Mouse (Mus musculus): ENCODE data around the gene Slc43a1.
"Not testable (repeated sequence)": the region's sequence is repeated elsewhere in the genome, so short reads cannot be mapped to it uniquely, and the experiment has no call there.

Gene Slc43a1

DNA sequence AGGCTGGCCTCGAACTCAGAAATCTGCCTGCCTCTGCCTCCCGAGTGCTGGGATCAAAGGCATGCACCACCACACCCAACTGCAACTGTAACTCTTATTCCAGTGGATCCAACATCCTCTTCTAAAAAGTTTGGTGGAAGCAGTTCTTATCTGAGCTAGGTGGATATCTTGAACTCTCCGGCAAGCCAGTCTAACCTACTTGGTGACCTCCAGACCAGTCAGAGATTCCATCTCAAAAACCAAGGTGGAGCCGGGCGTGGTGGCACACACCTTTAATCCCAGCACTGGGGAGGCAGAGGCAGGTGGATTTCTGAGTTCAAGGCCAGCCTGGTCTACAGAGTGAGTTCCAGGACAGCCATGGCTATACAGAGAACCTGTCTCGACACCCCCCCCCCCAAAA is 58.0 kb downstream of the Slc43a1 start:
- DNase-seq (ENCODE audit: low read depth) = not testable (repeated sequence)

DNA sequence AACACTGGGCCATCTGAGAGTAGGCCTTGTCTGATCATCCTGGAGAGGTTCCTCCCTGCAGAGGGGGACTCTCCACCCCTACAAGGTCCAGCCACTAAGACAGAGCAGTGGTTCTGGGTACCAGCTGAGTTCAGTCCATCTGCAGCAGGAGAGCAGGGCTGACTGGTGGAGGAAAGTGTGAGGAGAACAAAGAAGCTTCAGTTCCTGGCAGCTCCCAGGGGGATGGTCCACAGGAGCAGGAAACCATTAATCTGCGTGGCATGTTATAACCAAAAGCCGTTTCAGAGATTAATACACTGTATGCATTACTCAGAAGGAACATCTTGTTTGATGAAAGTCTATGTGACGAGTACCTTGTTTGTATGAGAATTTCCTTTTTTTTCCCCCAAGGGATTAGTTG is 74.1 kb downstream of the Slc43a1 start:
- no peak for DNase-seq (ENCODE audit: low read depth)

Measured in naive thymus-derived CD4-positive, alpha-beta T cell, adult 2 months (primary cell).